Mouse (Mus musculus) kidney, postnatal 0 days (tissue): ENCODE data around the gene H3f3b. TPM values are rescaled to one million over a fixed set of nuclear protein-coding genes. Genes with fewer than 3 reads are reported as not detected.
"Not testable (repeated sequence)": the region's sequence is repeated elsewhere in the genome, so short reads cannot be mapped to it uniquely, and the experiment has no call there.

ENCODE experiments used
- ATAC-seq: fragments of 200-750 bp; cut with Nextera tagmentation; replicated peaks from 2 replicates; pipeline ENCODE4 v1.8.0; 2017; ENCODE audit warnings: low read depth, moderate number of reproducible peaks, moderate TSS enrichment, moderate library complexity; ENCODE audit not compliant: low FRiP score
- DNase-seq: peaks from one replicate; pipeline ENCODE4 v3.0.0-alpha.2; 2016; ENCODE audit warnings: low spot score
- H3K27ac ChIP-seq: fragments of 300-500 bp; sonication (generic); 2 replicates; pipeline ENCODE4 v1.5.1; 2014; ENCODE audit warnings: mild to moderate bottlenecking
- H3K27me3 ChIP-seq: fragments of 300-500 bp; sonication (generic); 2 replicates; pipeline ENCODE4 v1.6.1; 2014; ENCODE audit warnings: low read length, mixed read lengths; ENCODE audit not compliant: insufficient read depth
- H3K36me3 ChIP-seq: fragments of 300-500 bp; sonication (generic); 2 replicates; pipeline ENCODE4 v1.6.1; 2014; ENCODE audit warnings: low read length, mixed read lengths; ENCODE audit not compliant: insufficient read depth
- H3K4me1 ChIP-seq: fragments of 300-500 bp; sonication (generic); replicated peaks from 2 replicates; pipeline ENCODE4 v1.6.1; 2014; ENCODE audit warnings: antibody characterized with exemption, low read length, mixed read lengths; ENCODE audit not compliant: insufficient read depth
- H3K4me2 ChIP-seq: fragments of 300-500 bp; sonication (generic); 2 replicates; pipeline ENCODE4 v1.6.1; 2014; ENCODE audit warnings: mild to moderate bottlenecking, low read length, moderate library complexity, mixed read lengths
- H3K4me3 ChIP-seq: fragments of 300-500 bp; sonication (generic); replicated peaks from 2 replicates; pipeline ENCODE4 v1.5.1; 2014; ENCODE audit warnings: low read depth, low read length
- H3K9ac ChIP-seq: fragments of 300-500 bp; sonication (generic); 2 replicates; pipeline ENCODE4 v1.6.1; 2014; ENCODE audit warnings: low read depth, low read length
- H3K9me3 ChIP-seq: fragments of 300-500 bp; sonication (generic); replicated peaks from 2 replicates; pipeline ENCODE4 v1.6.1; 2016; ENCODE audit warnings: low read length, inconsistent platforms, mixed read lengths
- CTCF ChIP-seq: IDR thresholded peaks from 2 replicates; pipeline ENCODE4 v1.5.1; 2016; ENCODE audit warnings: antibody characterized with exemption, low read depth, mild to moderate bottlenecking, moderate library complexity
- WGBS: fragments of 180-500 bp; shearing (Covaris S2); extraction: QIAGEN DNeasy Blood & Tissue Kit; methylation state at CpG from one replicate; pipeline ENCODE4 v1.1.7; 2014; 5-methylcytosine and 5-hydroxymethylcytosine counted together
- polyA plus RNA-seq: library from polyadenylated mRNA; unstranded; fragments of >200 nt; fragmentation: Nextera tagmentation; extraction: Ambion mirVana; gene quantifications from 2 replicates; pipeline ENCODE4 v1.2.1, GENCODE M21; 2015

The H3f3b gene
- polyA plus RNA-seq, 1 experiment from 2014 or later: 1,980 TPM

DNA sequence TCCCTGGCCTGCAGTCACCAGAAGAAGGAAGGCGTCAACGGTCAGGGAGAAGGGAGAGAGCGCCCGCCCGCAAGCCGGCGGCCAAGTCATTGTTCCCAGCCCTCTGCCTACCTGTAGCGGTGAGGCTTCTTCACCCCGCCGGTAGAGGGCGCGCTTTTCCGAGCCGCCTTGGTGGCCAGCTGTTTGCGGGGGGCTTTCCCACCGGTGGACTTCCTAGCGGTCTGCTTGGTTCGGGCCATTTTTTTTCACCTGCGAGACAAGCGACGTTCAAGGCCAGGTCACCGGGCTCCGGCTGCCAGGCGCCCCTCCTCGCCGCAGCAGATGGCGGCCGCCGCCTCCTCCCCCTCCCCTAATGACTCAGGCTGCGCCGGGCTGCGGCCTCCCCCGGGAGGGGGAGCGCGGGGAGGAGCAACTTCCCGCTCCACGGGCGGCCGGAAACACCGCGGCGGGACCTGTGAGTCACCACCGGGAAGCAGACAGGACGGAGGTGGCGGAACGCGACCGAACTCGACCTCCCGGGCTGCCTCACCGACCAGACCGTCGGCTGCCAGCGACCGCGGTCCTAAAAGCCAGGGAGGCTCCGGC lies 3.9 kb downstream of the H3f3b start:
- WGBS: under 1% methylated on average over 54 of the region's 57 CpGs
- no peaks in the 10 kb centered on the region for H3K9me3 ChIP-seq
- TF ChIP-seq CTCF: peak; percentile 69
- DNase-seq (no peak), ATAC-seq (peak; percentile 37)
- H3K27me3 ChIP-seq: no peaks in the 10 kb centered on the region
- peak overlapping the region; percentile 99 for H3K9ac ChIP-seq
- H3K27ac ChIP-seq: peak overlapping the region; percentile 95
- no peaks in the 10 kb centered on the region for H3K4me1 ChIP-seq
- peak overlapping the region; percentile 35 for H3K4me2 ChIP-seq
- H3K36me3 ChIP-seq: peaks cover 9% of the 10 kb centered on the region
- H3K4me3 ChIP-seq: peak overlapping the region; percentile 94

DNA sequence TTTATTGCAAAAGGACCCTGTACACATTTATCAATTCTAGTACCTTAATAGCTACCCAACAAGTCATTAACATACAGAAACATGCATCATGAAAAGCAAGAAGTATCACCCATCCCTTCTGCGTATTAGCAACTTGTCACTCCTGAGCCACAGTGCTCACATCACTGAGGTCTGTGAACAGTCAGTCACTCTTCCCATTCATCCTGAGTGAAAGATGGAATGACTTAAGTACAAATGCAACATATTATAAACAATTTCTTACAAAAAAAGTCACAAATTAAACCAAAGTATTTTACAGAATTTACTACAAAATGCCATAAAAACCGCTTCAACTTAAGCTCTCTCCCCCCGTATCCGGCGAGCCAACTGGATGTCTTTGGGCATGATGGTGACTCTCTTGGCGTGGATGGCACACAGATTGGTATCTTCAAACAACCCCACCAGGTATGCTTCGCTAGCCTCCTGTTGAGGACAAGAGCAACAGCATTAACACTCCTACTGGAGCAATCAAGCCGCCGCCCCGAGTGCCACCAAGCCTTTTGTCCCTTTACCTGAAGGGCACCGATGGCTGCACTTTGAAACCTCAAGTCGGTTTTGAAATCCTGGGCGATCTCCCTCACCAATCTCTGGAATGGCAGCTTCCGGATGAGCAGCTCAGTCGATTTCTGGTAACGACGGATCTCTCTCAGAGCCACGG lies 4.5 kb downstream of the H3f3b start:
- H3K4me1 ChIP-seq, H3K36me3 ChIP-seq, DNase-seq, H3K27me3 ChIP-seq, H3K9me3 ChIP-seq, ATAC-seq: not testable (repeated sequence)
- Histone ChIP-seq H3K4me3 (peak overlapping the region; percentile 94), H3K27ac (peak overlapping the region; percentile 95), H3K9ac (peak overlapping the region; percentile 99), H3K4me2 (peak overlapping the region; percentile 35)
- WGBS: 2% methylated on average over 18 of the region's 18 CpGs

DNA sequence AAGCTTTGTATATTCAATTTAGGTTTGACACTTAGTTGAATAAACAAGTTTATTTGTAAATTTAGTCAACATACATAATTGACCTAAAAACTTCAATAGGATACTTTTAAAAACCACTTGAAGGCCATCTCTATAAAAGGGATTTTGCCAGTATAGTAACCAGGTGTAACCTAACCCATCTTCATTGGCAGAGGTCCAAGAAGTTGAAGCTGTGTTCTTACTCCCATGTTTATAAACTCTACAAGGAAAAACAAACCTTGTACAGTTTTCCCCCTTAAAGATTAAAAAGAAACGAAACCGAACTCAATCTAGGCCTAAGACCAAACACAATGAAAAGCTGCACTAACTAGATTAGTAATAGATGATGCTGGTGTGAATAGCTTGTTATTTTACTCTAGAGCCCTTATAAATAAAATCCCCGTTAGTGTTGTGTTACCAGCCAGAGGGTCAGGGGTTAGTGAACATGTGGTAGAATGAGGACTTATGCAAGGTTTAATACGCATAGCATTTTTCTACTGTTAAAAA lies 5.4 kb downstream of the H3f3b start:
- H3K27me3 ChIP-seq: no peaks in the 10 kb centered on the region

DNA sequence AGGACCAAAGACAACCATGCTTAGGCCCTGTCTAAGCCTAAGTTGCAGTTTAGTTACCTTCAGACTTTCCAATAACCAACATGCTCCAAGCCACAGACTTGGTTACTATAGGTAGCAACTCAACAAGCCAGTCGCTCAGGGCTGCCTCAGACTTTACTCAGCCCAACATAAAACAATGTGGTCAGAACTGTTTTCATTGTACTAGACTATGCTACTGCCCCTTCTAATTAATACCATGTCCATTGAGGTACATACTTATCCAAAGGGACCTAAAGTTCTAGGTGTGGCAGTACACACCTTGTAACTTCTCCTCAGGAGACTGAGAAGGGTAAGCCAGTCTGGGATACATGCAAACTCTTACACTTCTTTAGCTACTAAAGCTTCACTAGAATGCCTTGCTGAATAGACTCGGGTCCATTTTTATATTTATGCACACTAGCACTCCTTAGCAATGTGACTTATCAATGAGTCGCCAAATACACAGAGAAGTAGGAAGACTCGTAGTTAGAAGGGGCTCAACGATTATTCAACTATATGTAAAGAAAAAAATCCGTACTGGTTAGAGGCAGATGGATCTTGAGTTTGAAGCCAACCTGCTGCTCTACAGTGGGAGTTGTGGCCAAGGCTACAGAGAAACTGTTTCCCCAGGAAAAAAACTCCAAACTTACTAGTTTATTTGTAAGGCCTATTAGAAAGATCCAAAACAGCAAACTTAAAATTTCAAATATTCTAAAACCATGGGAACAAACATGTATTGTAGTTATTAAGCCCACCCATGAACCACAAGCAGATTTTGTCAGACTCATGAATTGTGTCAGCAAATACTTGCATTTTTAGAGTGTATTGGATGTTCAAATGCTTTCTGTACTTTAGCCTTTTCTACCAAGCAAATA lies 6.2 kb downstream of the H3f3b start:
- no peak for TF ChIP-seq CTCF
- Histone ChIP-seq H3K4me1 (no peaks in the 10 kb centered on the region), H3K9me3 (no peaks in the 10 kb centered on the region), H3K4me2 (peak overlapping the region; percentile 70), H3K4me3 (peak overlapping the region; percentile 48), H3K27ac (no peak overlapping the region), H3K36me3 (peaks cover 9% of the 10 kb centered on the region), H3K27me3 (no peaks in the 10 kb centered on the region), H3K9ac (no peak overlapping the region)
- ATAC-seq (no peak), DNase-seq (no peak)
- 75% methylated on average over 6 of the region's 6 CpGs for WGBS

More for the DNA sequence above, 5.4 kb downstream of the H3f3b start:
- no peak for TF ChIP-seq CTCF
- ATAC-seq (no peak), DNase-seq (no peak)
- H3K9me3 ChIP-seq: no peaks in the 10 kb centered on the region
- 33% methylated on average over 4 of the region's 4 CpGs for WGBS
- peak overlapping the region; percentile 48 for H3K4me3 ChIP-seq
- peak overlapping the region; percentile 51; the same call in 1 of the 2 replicates for H3K9ac ChIP-seq
- no peak overlapping the region for H3K27ac ChIP-seq
- peak overlapping the region; percentile 70 for H3K4me2 ChIP-seq
- H3K4me1 ChIP-seq: no peaks in the 10 kb centered on the region
- H3K36me3 ChIP-seq: peaks cover 9% of the 10 kb centered on the region

DNA sequence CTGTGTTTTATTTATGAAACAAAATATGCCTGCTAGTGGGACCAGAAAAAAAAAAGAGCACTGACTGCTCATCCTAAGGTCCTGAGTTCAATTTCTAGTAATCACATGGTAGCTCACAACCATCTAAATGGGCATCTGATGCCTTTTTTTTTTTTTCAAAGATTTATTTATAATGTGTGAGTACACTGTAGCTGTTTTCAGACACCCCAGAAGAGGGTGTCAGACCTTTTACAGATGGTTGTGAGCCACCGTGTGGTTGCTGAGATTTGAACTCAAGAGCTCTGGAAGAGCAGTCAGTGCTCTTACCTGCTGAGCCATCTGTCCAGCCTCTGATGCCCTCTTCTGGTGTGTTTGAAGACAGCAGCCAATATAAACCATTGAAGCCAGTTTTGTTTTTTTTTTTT lies 7.2 kb downstream of the H3f3b start:
- H3K4me1 ChIP-seq: no peaks in the 10 kb centered on the region
- no peaks in the 10 kb centered on the region for H3K9me3 ChIP-seq
- H3K27me3 ChIP-seq: no peaks in the 10 kb centered on the region
- no peak overlapping the region for H3K4me2 ChIP-seq
- DNase-seq (no peak), ATAC-seq (no peak)
- 31% methylated on average over 1 of the region's 1 CpGs for WGBS
- H3K27ac ChIP-seq: 0 out of 2 replicates have a peak overlapping the region, but pooled peaks have one; percentile 26
- peak; percentile 62 for TF ChIP-seq CTCF
- H3K36me3 ChIP-seq: peaks cover 9% of the 10 kb centered on the region
- no peak overlapping the region for H3K4me3 ChIP-seq
- no peak overlapping the region for H3K9ac ChIP-seq

DNA sequence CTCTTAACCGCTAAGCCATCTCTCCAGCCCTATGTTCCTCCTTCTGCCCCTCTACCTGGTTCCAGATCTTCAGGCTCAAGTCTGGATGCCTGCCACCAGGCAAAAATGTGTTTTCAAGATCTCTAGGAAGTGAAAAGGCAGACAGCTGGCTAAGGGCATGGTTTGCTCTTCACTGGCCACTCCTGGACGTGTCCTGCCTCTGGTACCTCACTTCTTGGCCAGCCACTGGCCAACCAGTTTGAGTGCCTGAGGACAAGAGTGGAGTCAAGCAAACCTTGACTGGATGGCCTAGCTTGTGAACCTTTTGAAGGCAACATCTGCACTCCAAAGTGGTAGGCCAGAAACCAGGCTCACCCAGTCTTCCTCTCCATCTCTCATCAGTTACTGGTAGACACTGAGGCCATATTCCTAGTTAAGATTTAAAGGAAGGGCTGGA lies 7.8 kb downstream of the H3f3b start:
- ATAC-seq: peak; percentile 18
- 0 out of 2 replicates have a peak overlapping the region, but pooled peaks have one; percentile 26 for H3K27ac ChIP-seq
- WGBS: 68% methylated on average over 2 of the region's 2 CpGs
- H3K4me3 ChIP-seq: no peak overlapping the region
- H3K4me2 ChIP-seq: no peak overlapping the region
- peaks cover 9% of the 10 kb centered on the region for H3K36me3 ChIP-seq
- H3K27me3 ChIP-seq: no peaks in the 10 kb centered on the region
- peak; percentile 40 for DNase-seq
- no peaks in the 10 kb centered on the region for H3K9me3 ChIP-seq
- TF ChIP-seq CTCF: no peak; the same call in 1 of the 2 replicates
- no peaks in the 10 kb centered on the region for H3K4me1 ChIP-seq
- H3K9ac ChIP-seq: no peak overlapping the region
